Comparison of ENCODE assay signal across 1 mouse cellular context in the genomic region with DNA sequence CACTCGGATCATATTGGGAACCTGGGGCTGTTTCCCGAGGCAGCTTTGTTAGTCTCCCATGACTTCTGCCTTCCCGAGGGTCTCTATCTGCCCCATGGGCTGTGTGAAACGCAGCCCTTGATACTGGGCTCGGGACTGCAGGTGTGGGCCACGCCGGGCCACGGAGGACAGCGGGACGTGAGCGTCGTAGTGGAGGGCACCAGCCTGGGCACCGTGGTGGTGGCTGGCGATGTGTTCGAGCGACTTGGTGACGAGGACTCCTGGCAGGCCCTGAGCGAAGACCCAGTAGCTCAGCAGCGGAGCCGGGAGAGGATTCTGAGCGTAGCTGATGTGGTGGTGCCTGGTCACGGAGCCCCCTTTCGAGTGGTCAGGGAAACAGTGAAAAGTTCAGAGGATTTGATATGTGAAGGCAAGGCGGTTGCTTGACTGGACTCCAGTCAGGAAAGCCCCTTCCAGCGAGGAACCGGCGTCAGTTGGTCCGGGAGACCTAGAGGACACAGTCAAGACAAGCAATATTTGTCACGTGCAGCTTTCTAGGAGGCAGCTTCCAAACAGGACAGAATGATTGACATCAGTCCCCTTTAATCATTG.
TF ChIP-seq lines count a peak whose summit lies in the region.

No protein-coding gene starts in this region.

TF ChIP-seq in CH12.LX, 34 proteins besides CTCF, POLR2A, EP300 and RAD21 (continued from another document):
- TF ChIP-seq KAT2A (IDR thresholded peaks at IDR 0.05; ENCODE audit: insufficient replicate concordance, low read length) (no peak), E2F4 (IDR thresholded peaks at IDR 0.05; ENCODE audit: insufficient replicate concordance, low read depth, low read length) (no peak), GABPA (IDR thresholded peaks at IDR 0.05; ENCODE audit: insufficient replicate concordance, low read depth, low read length) (no peak), JUND (conservative IDR thresholded peaks at IDR 0.05; ENCODE audit: low read depth, low read length) (no peak), POLR2AphosphoS2 (IDR thresholded peaks at IDR 0.05; ENCODE audit: low read depth, low read length) (no peak)
